Mouse (Mus musculus) CH12.LX (cell line): Measurements from ENCODE around the gene Stk38l. TPM values are rescaled to one million over a fixed set of nuclear protein-coding genes. Genes with fewer than 3 reads are reported as not detected.

ENCODE experiments used
- DNase-seq: peaks from one replicate; pipeline ENCODE4 v3.0.0-alpha.2; 2013; ENCODE audit errors: extremely low read depth
- H3K27ac ChIP-seq: 2 replicates; pipeline ENCODE4 v1.5.1; 2012; ENCODE audit warnings: low read depth, mild to moderate bottlenecking, control low read depth, moderate library complexity; ENCODE audit not compliant: insufficient read depth
- H3K27me3 ChIP-seq: replicated peaks from 2 replicates; pipeline ENCODE3; 2012; ENCODE audit warnings: inconsistent platforms
- H3K36me3 ChIP-seq, 2 experiments: replicated peaks in 1 of 2; 2 replicates each; pipeline versions ENCODE3 to v1.6.1; 2012; ENCODE audit warnings: inconsistent platforms in 1 of 2, low read length in 1 of 2, mild to moderate bottlenecking in 1 of 2, mixed read lengths in 1 of 2, moderate library complexity in 1 of 2; ENCODE audit not compliant: control insufficient read depth in 1 of 2, insufficient read depth in 1 of 2
- H3K4me1 ChIP-seq, 2 experiments: 2 replicates each; pipeline ENCODE4 v1.6.1; 2012; ENCODE audit warnings: inconsistent platforms in 1 of 2, moderate library complexity in 1 of 2; ENCODE audit not compliant: insufficient read depth in 2 of 2, control insufficient read depth in 1 of 2
- H3K4me2 ChIP-seq: 2 replicates; pipeline ENCODE4 v1.6.1; 2012; ENCODE audit warnings: low read depth, mild to moderate bottlenecking, control low read depth; ENCODE audit not compliant: poor library complexity, insufficient read depth, severe bottlenecking
- H3K4me3 ChIP-seq, 3 experiments: fragments of 150-350 bp in 1 of 3; sonication (generic) in 1 of 3; replicated peaks in 1 of 3; 2 replicates each; pipeline versions ENCODE3 to v1.5.1; 2011 to 2012; ENCODE audit warnings: low read depth in 2 of 3, low read length in 2 of 3, mild to moderate bottlenecking in 2 of 3, moderate library complexity in 2 of 3, control low read depth in 1 of 3, improper control_type of control experiment in 1 of 3, inconsistent platforms in 1 of 3, mixed read lengths in 1 of 3; ENCODE audit not compliant: poor library complexity in 1 of 3
- H3K79me2 ChIP-seq: replicated peaks from 2 replicates; pipeline ENCODE4 v1.6.1; 2012; ENCODE audit warnings: mild to moderate bottlenecking, moderate library complexity; ENCODE audit not compliant: control insufficient read depth, poor library complexity, insufficient read depth, severe bottlenecking; ENCODE audit errors: extremely low read depth
- H3K9ac ChIP-seq: 2 replicates; pipeline ENCODE4 v1.6.1; 2012; ENCODE audit warnings: low read depth, mild to moderate bottlenecking, control low read depth, moderate library complexity; ENCODE audit not compliant: insufficient read depth
- H3K9me3 ChIP-seq: replicated peaks from 2 replicates; pipeline ENCODE3; 2012; ENCODE audit warnings: low read length, inconsistent platforms, mixed read lengths
- BHLHE40 ChIP-seq: IDR thresholded peaks from 2 replicates; pipeline ENCODE4 v1.6.1; 2011; ENCODE audit warnings: mild to moderate bottlenecking, low read depth, low read length, improper control_type of control experiment
- CHD1 ChIP-seq: IDR thresholded peaks from 2 replicates; pipeline ENCODE4 v1.6.1; 2012; ENCODE audit warnings: low read depth, low read length, improper control_type of control experiment, inconsistent platforms
- ELF1 ChIP-seq: IDR thresholded peaks from 2 replicates; pipeline ENCODE4 v1.6.1; 2014; ENCODE audit warnings: low read depth, mild to moderate bottlenecking, inconsistent platforms, low read length, improper control_type of control experiment
- EP300 ChIP-seq: IDR thresholded peaks from 2 replicates; pipeline ENCODE4 v1.6.1; 2011; ENCODE audit warnings: low read length, improper control_type of control experiment
- ETS1 ChIP-seq: conservative IDR thresholded peaks from 2 replicates; pipeline ENCODE4 v1.6.1; 2012; ENCODE audit warnings: low read depth, mild to moderate bottlenecking, inconsistent platforms, low read length, improper control_type of control experiment, moderate library complexity
- HCFC1 ChIP-seq: IDR thresholded peaks from 2 replicates; pipeline ENCODE4 v1.6.1; 2012; ENCODE audit warnings: low read depth, mild to moderate bottlenecking, inconsistent platforms, low read length, improper control_type of control experiment
- IRF4 ChIP-seq: IDR thresholded peaks from 2 replicates; pipeline ENCODE4 v1.6.1; 2014; ENCODE audit warnings: low read depth, mild to moderate bottlenecking, inconsistent platforms, low read length, improper control_type of control experiment
- JUND ChIP-seq: conservative IDR thresholded peaks from 2 replicates; pipeline ENCODE4 v1.6.1; 2011; ENCODE audit warnings: low read depth, low read length, improper control_type of control experiment
- KAT2A ChIP-seq: IDR thresholded peaks from 2 replicates; pipeline ENCODE4 v1.6.1; 2012; ENCODE audit warnings: low read length, improper control_type of control experiment, inconsistent platforms; ENCODE audit not compliant: insufficient replicate concordance
- MAX ChIP-seq: IDR thresholded peaks from 2 replicates; pipeline ENCODE4 v1.6.1; 2011; ENCODE audit warnings: low read length, improper control_type of control experiment
- MAZ ChIP-seq: IDR thresholded peaks from 2 replicates; pipeline ENCODE4 v1.6.1; 2012; ENCODE audit warnings: low read depth, mild to moderate bottlenecking, inconsistent platforms, low read length, improper control_type of control experiment, moderate library complexity
- MEF2A ChIP-seq: IDR thresholded peaks from 2 replicates; pipeline ENCODE4 v1.6.1; 2014; ENCODE audit warnings: low read depth, mild to moderate bottlenecking, inconsistent platforms, low read length, improper control_type of control experiment, borderline replicate concordance
- NELFE ChIP-seq: IDR thresholded peaks from 2 replicates; pipeline ENCODE4 v1.6.1; 2011; ENCODE audit warnings: low read depth, low read length, improper control_type of control experiment
- NRF1 ChIP-seq: IDR thresholded peaks from 2 replicates; pipeline ENCODE4 v1.6.1; 2014; ENCODE audit warnings: low read depth, mild to moderate bottlenecking, inconsistent platforms, low read length, improper control_type of control experiment, moderate library complexity
- PAX5 ChIP-seq: IDR thresholded peaks from 2 replicates; pipeline ENCODE4 v1.6.1; 2012; ENCODE audit warnings: low read length, inconsistent platforms, mixed read lengths
- POLR2A ChIP-seq: IDR thresholded peaks from 2 replicates; pipeline ENCODE4 v1.6.1; 2011; ENCODE audit warnings: low read depth, mild to moderate bottlenecking, improper control_type of control experiment, low read length
- RAD21 ChIP-seq: IDR thresholded peaks from 2 replicates; pipeline ENCODE4 v1.6.1; 2011; ENCODE audit warnings: low read depth, mild to moderate bottlenecking, low read length, improper control_type of control experiment, moderate library complexity
- RCOR1 ChIP-seq: conservative IDR thresholded peaks from 2 replicates; pipeline ENCODE4 v1.6.1; 2012; ENCODE audit warnings: low read depth, mild to moderate bottlenecking, inconsistent platforms, low read length, improper control_type of control experiment
- TBP ChIP-seq: conservative IDR thresholded peaks from 2 replicates; pipeline ENCODE4 v1.6.1; 2011; ENCODE audit warnings: low read depth, low read length, improper control_type of control experiment
- TCF12 ChIP-seq: IDR thresholded peaks from 2 replicates; pipeline ENCODE4 v1.6.1; 2014; ENCODE audit warnings: low read depth, mild to moderate bottlenecking, inconsistent platforms, low read length, improper control_type of control experiment
- ZC3H11A ChIP-seq: IDR thresholded peaks from 2 replicates; pipeline ENCODE4 v1.6.1; 2012; ENCODE audit warnings: low read depth, mild to moderate bottlenecking, inconsistent platforms, low read length, improper control_type of control experiment
- ZKSCAN1 ChIP-seq: IDR thresholded peaks from 2 replicates; pipeline ENCODE4 v1.6.1; 2012; ENCODE audit warnings: low read depth, inconsistent platforms, low read length, improper control_type of control experiment, borderline replicate concordance
- ZMIZ1 ChIP-seq: IDR thresholded peaks from 2 replicates; pipeline ENCODE4 v1.6.1; 2012; ENCODE audit warnings: low read depth, mild to moderate bottlenecking, inconsistent platforms, low read length, improper control_type of control experiment
- dilution Hi-C: fragments of 300-500 bp; cut with MboI; formaldehyde crosslinking; loops from 2 replicates; pipeline ENCODE4 v1.14.3; 2020; ENCODE audit warnings: low sequenced_read_pairs; ENCODE audit not compliant: extremely low pct_unique_long_range_greater_than_20kb, extremely low pct_ligation_motif_present
- in situ Hi-C: fragments of 300-500 bp; cut with MboI; formaldehyde crosslinking; loops from 3 replicates; pipeline ENCODE4 v1.14.3; 2019; ENCODE audit warnings: low sequenced_read_pairs, low pct_ligation_motif_present, low pct_unique_long_range_greater_than_20kb, mixed read lengths
- polyA plus RNA-seq: library from polyadenylated mRNA; unstranded; fragments of >175 nt; gene quantifications from 2 replicates; pipeline ENCODE4 v1.2.1, GENCODE M21; 2012; ENCODE audit warnings: low read depth; ENCODE audit not compliant: insufficient read length
- total RNA-seq, 2 experiments: library from RNA; depleted of rRNA; stranded (reverse); fragments of 300-350 nt in 1 of 2; fragments of >200 nt in 1 of 2; gene quantifications; 2 replicates each; pipeline ENCODE4 v1.2.3; 2012 to 2014

The Stk38l gene
- total and polyA plus RNA-seq, 3 experiments = 3.8 to 5.2 (median 4.7) TPM

GRCm38 (mm10) chr6:146746577-146746976 lies 21.8 kb downstream of the Stk38l start:
- H3K27me3 ChIP-seq = no peaks in the 10 kb centered on the region
- peak overlapping the region; percentile 0; the same call in 1 of the 2 replicates for H3K4me2 ChIP-seq
- no peak overlapping the region for H3K4me3 ChIP-seq
- H3K9me3 ChIP-seq = no peaks in the 10 kb centered on the region
- in situ Hi-C loops (no loop called here), dilution Hi-C loops (no loop called here)
- peak; percentile 38 for DNase-seq
- peaks cover 19 to 68% of the 10 kb centered on the region in 2 experiments for H3K4me1 ChIP-seq
- no peaks in the 10 kb centered on the region for H3K36me3 ChIP-seq
- H3K79me2 ChIP-seq = no peaks in the 10 kb centered on the region
- no peak overlapping the region for H3K9ac ChIP-seq
- TF ChIP-seq TCF12 (peak; percentile 32; the same call in 1 of the 2 replicates), ZC3H11A (no peak), JUND (0 out of 2 replicates have a peak, but pooled peaks have one; percentile 31), MAZ (no peak), ETS1 (peak; percentile 84), MEF2A (peak; percentile 93), TBP (no peak), EP300 (peak; percentile 60), BHLHE40 (peak; percentile 58), IRF4 (peak; percentile 45), PAX5 (no peak)
- no peak overlapping the region for H3K27ac ChIP-seq

- no peaks in the 10 kb centered on the region for H3K79me2 ChIP-seq
- H3K27ac ChIP-seq = no peak overlapping the region
- dilution Hi-C loops (no loop called here), in situ Hi-C loops (no loop called here)
- H3K4me1 ChIP-seq = peaks cover 24 to 73% of the 10 kb centered on the region in 2 experiments
- H3K27me3 ChIP-seq = no peaks in the 10 kb centered on the region
- TF ChIP-seq MAX (no peak), ZMIZ1 (no peak), RAD21 (no peak)
- no peak for DNase-seq
- no peaks in the 10 kb centered on the region for H3K36me3 ChIP-seq
- H3K9ac ChIP-seq = no peak overlapping the region
- H3K4me2 ChIP-seq = no peak overlapping the region; the same call in 1 of the 2 replicates
- H3K4me3 ChIP-seq = no peak overlapping the region
- H3K9me3 ChIP-seq = no peaks in the 10 kb centered on the region
Observed at GRCm38 (mm10) chr6:146747057-146747456, 22.3 kb downstream of the Stk38l start.

GRCm38 (mm10) chr6:146748271-146748670 lies 23.5 kb downstream of the Stk38l start:
- dilution Hi-C loops = no loop called here

More at GRCm38 (mm10) chr6:146748271-146748670, 23.5 kb downstream of the Stk38l start:
- H3K27ac ChIP-seq = no peak overlapping the region
- no peak for DNase-seq
- H3K79me2 ChIP-seq = no peaks in the 10 kb centered on the region
- H3K4me1 ChIP-seq = peaks cover 27 to 84% of the 10 kb centered on the region in 2 experiments
- H3K27me3 ChIP-seq = no peaks in the 10 kb centered on the region
- no peaks in the 10 kb centered on the region for H3K9me3 ChIP-seq
- no peak overlapping the region for H3K4me2 ChIP-seq
- H3K9ac ChIP-seq = no peak overlapping the region
- in situ Hi-C loops = no loop called here
- no peak overlapping the region for H3K4me3 ChIP-seq
- H3K36me3 ChIP-seq = no peaks in the 10 kb centered on the region
- no peak for TF ChIP-seq NRF1
- no peak for TF ChIP-seq HCFC1
- no peak for TF ChIP-seq EP300
- TF ChIP-seq ZC3H11A = no peak
- no peak for TF ChIP-seq ETS1
- no peak for TF ChIP-seq NELFE
- no peak for TF ChIP-seq MAZ
- TF ChIP-seq JUND = no peak
- no peak for TF ChIP-seq POLR2A
- no peak for TF ChIP-seq KAT2A
- no peak for TF ChIP-seq MAX
- TF ChIP-seq MEF2A = no peak
- no peak for TF ChIP-seq CHD1
- TF ChIP-seq ZKSCAN1 = no peak
- no peak for TF ChIP-seq BHLHE40
- no peak for TF ChIP-seq RCOR1
- TF ChIP-seq ZMIZ1 = no peak
- no peak for TF ChIP-seq ELF1
- TF ChIP-seq, all 38 proteins: peak for 0
